Mouse (Mus musculus) liver, embryonic 14 days (tissue): ENCODE measurements around the gene Sirpb1c. TPM values are rescaled to one million over a fixed set of nuclear protein-coding genes. Genes with fewer than 3 reads are reported as not detected.

ENCODE experiments used
- polyA plus RNA-seq: library from polyadenylated mRNA; depleted of rRNA; stranded (reverse); fragments of >200 nt; gene quantifications from 2 replicates; pipeline ENCODE4 v1.2.3, GENCODE M21; 2012; rRNA removed

Gene Sirpb1c
- polyA plus RNA-seq, result 0.06 TPM in 2 replicates

GRCm38 (mm10) chr3:15848280-15848679 lies at the start of gene Sirpb1c:
Sirpb1c (minus strand) TSS chr3:15848528.

Other genes starting within 250 kb of the Sirpb1c start
- 0.26 and 0.58 TPM in 2 replicates for gene Gm5150, start 157.9 kb upstream of the Sirpb1c start, polyA plus RNA-seq